Mouse (Mus musculus) ES-E14 (cell line): ENCODE results near the gene Ccdc181.

ENCODE experiments used
- CHD2 ChIP-seq: IDR thresholded peaks from 2 replicates; pipeline ENCODE4 v1.6.1; 2014; ENCODE audit warnings: mild to moderate bottlenecking, low read depth, low read length, inconsistent platforms
- HCFC1 ChIP-seq: IDR thresholded peaks from 2 replicates; pipeline ENCODE4 v1.6.1; 2012; ENCODE audit warnings: low read length, inconsistent platforms, borderline replicate concordance; ENCODE audit not compliant: insufficient read depth
- MAFK ChIP-seq: IDR thresholded peaks from 2 replicates; pipeline ENCODE4 v1.6.1; 2014; ENCODE audit warnings: mild to moderate bottlenecking, low read depth, low read length, inconsistent platforms; ENCODE audit not compliant: insufficient read depth
- ZC3H11A ChIP-seq: IDR thresholded peaks from 2 replicates; pipeline ENCODE4 v1.6.1; 2012; ENCODE audit warnings: low read depth, mild to moderate bottlenecking, inconsistent platforms, low read length, borderline replicate concordance
- ZNF384 ChIP-seq: IDR thresholded peaks from 2 replicates; pipeline ENCODE4 v1.6.1; 2012; ENCODE audit warnings: low read depth, low read length, inconsistent platforms

- no peak for TF ChIP-seq CHD2
- no peak for TF ChIP-seq MAFK
- TF ChIP-seq ZC3H11A: no peak
- TF ChIP-seq ZNF384: no peak
- no peak for TF ChIP-seq HCFC1
These were observed 28.4 kb downstream of the Ccdc181 start, which contains the start of gene Nme7 for GRCm38 (mm10) chr1:164303821-164304220.
